ENCODE assay signal across 8 mouse cellular contexts in genomic region chrX:71601052-71601611, GRCm38 (mm10). TPM values are rescaled to one million over a fixed set of nuclear protein-coding genes. Genes with fewer than 3 reads are reported as not detected.
DNase-seq lines count a peak whose midpoint lies in the region; ATAC-seq and TF ChIP-seq lines count a peak whose summit lies in the region.

No protein-coding gene starts in this region.

- peaks cover 2% of the 10 kb centered on the region; the same call in 1 of the 2 replicates for H3K27me3 ChIP-seq in G1E (ENCODE audit: insufficient read depth, low read length)
- H3K27me3 ChIP-seq in heart, postnatal 0 days (ENCODE audit: control insufficient read depth, insufficient read depth, low read length), result peaks cover 3% of the 10 kb centered on the region; the same call in 1 of the 2 replicates
- no peaks in the 10 kb centered on the region for H3K27me3 ChIP-seq in neural tube, embryonic 15.5 days (replicated peaks)

- no peaks in the 10 kb centered on the region for H3K9me3 ChIP-seq in G1E (replicated peaks)
- H3K9me3 ChIP-seq in heart, postnatal 0 days (replicated peaks; ENCODE audit: control insufficient read depth, low read length), result no peaks in the 10 kb centered on the region
- no peaks in the 10 kb centered on the region for H3K9me3 ChIP-seq in neural tube, embryonic 15.5 days (replicated peaks)

- no peak for TF ChIP-seq POLR2A in embryonic fibroblast, embryonic 13.5 days (IDR thresholded peaks at IDR 0.05; ENCODE audit: low read depth, low read length)

- no peak for TF ChIP-seq EP300 in heart, postnatal 0 days (IDR thresholded peaks at IDR 0.05; ENCODE audit: low read depth)

- no peak overlapping the region for H3K9ac ChIP-seq in heart, postnatal 0 days (replicated peaks; ENCODE audit: low read depth, low read length)
- no peak overlapping the region; the same call in 1 of the 2 replicates for H3K9ac ChIP-seq in neural tube, embryonic 15.5 days (replicated peaks)

- H3K4me2 ChIP-seq in heart, postnatal 0 days (ENCODE audit: low read depth, low read length), result peak overlapping the region; percentile 59
- peak overlapping the region; percentile 55 for H3K4me2 ChIP-seq in neural tube, embryonic 15.5 days

- no peak for ATAC-seq in G1E (ENCODE audit: extremely low read depth, insufficient number of reproducible peaks, low FRiP score, poor library complexity, severe bottlenecking)
- peak; percentile 55; the same call in 1 of the 2 replicates for ATAC-seq in heart, postnatal 0 days (ENCODE audit: insufficient read depth, low read depth)
- peak; percentile 88 for ATAC-seq in neural tube, embryonic 15.5 days (ENCODE audit: low FRiP score)

- peak; percentile 42 for DNase-seq in G1E (ENCODE audit: low spot score)
- DNase-seq in heart, postnatal 0 days (ENCODE audit: low spot score), result peak; percentile 9
- peak; percentile 70 to 77 for DNase-seq in kidney, postnatal 25 days
- DNase-seq in lung, adult 18-20 months, result peak; percentile 15 to 18
- peak; percentile 56 for DNase-seq in thymus, postnatal 25 days

- no peak overlapping the region for H3K27ac ChIP-seq in brown adipose tissue, adult 24 weeks (replicated peaks; ENCODE audit: low read depth, low read length)
- no peak overlapping the region for H3K27ac ChIP-seq in embryonic fibroblast, embryonic 13.5 days (ENCODE audit: insufficient read depth, low read length)
- no peak overlapping the region for H3K27ac ChIP-seq in heart, postnatal 0 days (ENCODE audit: low read depth)
- H3K27ac ChIP-seq in neural tube, embryonic 15.5 days (replicated peaks), result no peak overlapping the region

- H3K4me3 ChIP-seq in G1E (ENCODE audit: low read depth, low read length), result peak overlapping the region; percentile 56; the same call in 1 of the 2 replicates
- H3K4me3 ChIP-seq in brown adipose tissue, adult 24 weeks (ENCODE audit: insufficient read depth, low read depth, low read length), result peak overlapping the region; percentile 33; the same call in 1 of the 2 replicates
- no peak overlapping the region for H3K4me3 ChIP-seq in embryonic fibroblast, embryonic 13.5 days (ENCODE audit: insufficient read depth, low read length)
- H3K4me3 ChIP-seq in heart, postnatal 0 days (ENCODE audit: low read depth, low read length), result peak overlapping the region; percentile 35
- H3K4me3 ChIP-seq in neural tube, embryonic 15.5 days (replicated peaks), result peak overlapping the region; percentile 31

- H3K4me1 ChIP-seq in G1E (ENCODE audit: insufficient read depth, low read depth, low read length), result peaks cover 5% of the 10 kb centered on the region; the same call in 1 of the 2 replicates
- no peaks in the 10 kb centered on the region for H3K4me1 ChIP-seq in brown adipose tissue, adult 24 weeks (ENCODE audit: control insufficient read depth, insufficient read depth, insufficient read length, low read length)
- no peaks in the 10 kb centered on the region for H3K4me1 ChIP-seq in embryonic fibroblast, embryonic 13.5 days (ENCODE audit: control insufficient read depth, insufficient read depth, low read length)
- no peaks in the 10 kb centered on the region for H3K4me1 ChIP-seq in heart, postnatal 0 days (ENCODE audit: control insufficient read depth, insufficient read depth)
- no peaks in the 10 kb centered on the region for H3K4me1 ChIP-seq in neural tube, embryonic 15.5 days

- no peaks in the 10 kb centered on the region for H3K36me3 ChIP-seq in G1E (replicated peaks)
- no peaks in the 10 kb centered on the region for H3K36me3 ChIP-seq in heart, postnatal 0 days (replicated peaks; ENCODE audit: control insufficient read depth, insufficient read depth, low read length)
- H3K36me3 ChIP-seq in neural tube, embryonic 15.5 days, result no peaks in the 10 kb centered on the region

- peak; percentile 37; the same call in 1 of the 2 replicates for TF ChIP-seq CTCF in G1E (IDR thresholded peaks at IDR 0.05; ENCODE audit: low read depth, low read length)
- peak; percentile 43; the same call in 1 of the 2 replicates for TF ChIP-seq CTCF in embryonic fibroblast, embryonic 13.5 days (IDR thresholded peaks at IDR 0.05; ENCODE audit: borderline replicate concordance, insufficient read depth, low read length)
- TF ChIP-seq CTCF in heart, postnatal 0 days (IDR thresholded peaks at IDR 0.05; ENCODE audit: low read depth), result peak; percentile 48

- 15% methylated on average over 14 of the region's 25 CpGs for WGBS in heart, postnatal 0 days
- WGBS in neural tube, embryonic 15.5 days, result 19% methylated on average over 21 of the region's 25 CpGs

RNA-seq across cellular contexts. Expression of gene Hmgb3, which starts 45.4 kb away (rescaled TPM):
- total RNA-seq in G1E (2014; fragmentation: Nextera tagmentation) (444 and 498 TPM in 2 replicates), G1E (2017) (279 and 306 TPM in 2 replicates)
- polyA plus RNA-seq in G1E (2012), result 269 and 287 TPM in 2 replicates
- polyA plus RNA-seq in brown adipose tissue, adult 24 weeks (2012; ENCODE audit: insufficient read depth, insufficient read length, missing spikeins), result 41.4 and 70.2 TPM in 2 replicates
- 32.0 and 57.0 TPM in 2 replicates for polyA plus RNA-seq in embryonic fibroblast, embryonic 13.5 days (2011; ENCODE audit: insufficient read length, low read depth, missing spikeins)
- 31.2 and 32.9 TPM in 2 replicates for total RNA-seq in heart, postnatal 0 days (2014; rRNA removed; ENCODE audit: low replicate concordance)
- polyA plus RNA-seq in heart, postnatal 0 days (2015; fragmentation: Nextera tagmentation; extraction: Ambion mirVana), result 137 and 160 TPM in 2 replicates
- 419 and 441 TPM in 2 replicates for polyA plus RNA-seq in neural tube, embryonic 15.5 days (2015; fragmentation: Nextera tagmentation; extraction: Ambion mirVana)

Comparison
In these comparisons a context has a peak if more than half of its experiments do, and no peak if none do; other contexts are left out.
1. DNase-seq: peak in every context shown above with its lines; median percentile 74 in kidney, postnatal 25 days; 56 in thymus, postnatal 25 days; 42 in G1E; 16 in lung, adult 18-20 months; 9 in heart, postnatal 0 days.